ENCODE assay signal across 8 mouse cellular contexts in the genomic region with DNA sequence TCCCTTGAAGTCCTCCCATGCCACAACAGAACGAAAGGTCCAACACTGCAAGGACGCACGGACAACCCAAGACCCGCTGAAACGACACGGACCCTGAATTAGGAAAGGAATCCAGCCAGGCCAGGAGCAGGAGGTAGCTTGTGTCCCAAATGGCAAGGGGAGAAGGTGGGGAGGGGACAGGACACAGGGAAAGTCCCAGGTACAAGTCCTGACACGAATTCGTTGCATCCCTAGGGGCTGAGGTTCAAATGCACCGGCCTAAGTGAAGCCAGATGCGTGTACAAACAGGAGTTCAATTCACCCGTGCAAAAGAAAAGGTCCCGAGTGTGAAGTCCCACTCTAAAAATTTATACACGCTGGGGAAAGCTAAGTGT. TPM values are rescaled to one million over a fixed set of nuclear protein-coding genes. Genes with fewer than 3 reads are reported as not detected.
A peak's percentile ranks its signal among the peaks of the same experiment; 100 is the strongest.
DNase-seq lines count a peak whose midpoint lies in the region; ATAC-seq and TF ChIP-seq lines count a peak whose summit lies in the region.

No protein-coding gene starts in this region.

- intact Hi-C loops in gastrocnemius, postnatal 14 days (cut with DNase I; ENCODE audit: low total_unique reads): no loop called here

- WGBS in heart, embryonic 10.5 days: 2% methylated on average over 13 of the region's 13 CpGs
- WGBS in forebrain, embryonic 15.5 days: 1% methylated on average over 13 of the region's 13 CpGs
- 18% methylated on average over 13 of the region's 13 CpGs for WGBS in liver, postnatal 0 days (ENCODE audit: insufficient replicate concordance)

- in situ Hi-C loops in ES-E14 (cut with MboI; ENCODE audit: low sequenced_read_pairs in 2 of 2, unreplicated experiment in 2 of 2): no loop called here

- peak overlapping the region; percentile 91; the same call in 1 of the 2 replicates for H3K9ac ChIP-seq in ES-E14 (ENCODE audit: insufficient read depth, low read depth, low read length, poor library complexity, severe bottlenecking)
- peak overlapping the region; percentile 92 for H3K9ac ChIP-seq in forebrain, embryonic 15.5 days (replicated peaks)
- H3K9ac ChIP-seq in liver, postnatal 0 days (replicated peaks): peak overlapping the region; percentile 77

- peak overlapping the region; percentile 99 for H3K27ac ChIP-seq in heart, embryonic 10.5 days
- H3K27ac ChIP-seq in ES-E14 (ENCODE audit: insufficient read depth, low read depth, low read length, poor library complexity, severe bottlenecking): peak overlapping the region; percentile 33
- H3K27ac ChIP-seq in forebrain, embryonic 15.5 days (replicated peaks): peak overlapping the region; percentile 100
- H3K27ac ChIP-seq in liver, postnatal 0 days (ENCODE audit: low read depth): no peak overlapping the region

- ATAC-seq in forebrain, embryonic 15.5 days (replicated peaks): no peak
- ATAC-seq in liver, postnatal 0 days: no peak

- H3K4me3 ChIP-seq in heart, embryonic 10.5 days: peak overlapping the region; percentile 78
- H3K4me3 ChIP-seq in ES-E14 (ENCODE audit: insufficient read depth in 1 of 2, low read depth in 1 of 2, low read length in 2 of 2, poor library complexity in 1 of 2, severe bottlenecking in 1 of 2): peak overlapping the region; percentile 97 to 99
- peak overlapping the region; percentile 86 for H3K4me3 ChIP-seq in forebrain, embryonic 15.5 days
- peak overlapping the region; percentile 93 for H3K4me3 ChIP-seq in liver, postnatal 0 days (ENCODE audit: low read depth, low read length)

- DNase-seq in heart, embryonic 10.5 days (ENCODE audit: low spot score): no peak
- no peak for DNase-seq in heart, adult 18-20 months
- DNase-seq in ES-E14 (ENCODE audit: low read depth, low spot score): no peak
- DNase-seq in liver, postnatal 0 days: no peak
- no peak for DNase-seq in ovary, postnatal 14 days (ENCODE audit: low spot score)
- no peak for DNase-seq in layer of hippocampus, postnatal 14 days (ENCODE audit: low spot score in 2 of 2)
- DNase-seq in gastrocnemius, postnatal 14 days: no peak

- H3K9me3 ChIP-seq in heart, embryonic 10.5 days: no peaks in the 10 kb centered on the region
- H3K9me3 ChIP-seq in ES-E14 (ENCODE audit: control insufficient read depth, insufficient read depth, low read depth, low read length): no peaks in the 10 kb centered on the region
- H3K9me3 ChIP-seq in forebrain, embryonic 15.5 days: no peaks in the 10 kb centered on the region
- no peaks in the 10 kb centered on the region for H3K9me3 ChIP-seq in liver, postnatal 0 days (ENCODE audit: low read length)

- peaks cover 60% of the 10 kb centered on the region for H3K4me1 ChIP-seq in heart, embryonic 10.5 days
- H3K4me1 ChIP-seq in ES-E14 (ENCODE audit: control insufficient read depth in 2 of 2, insufficient read depth in 2 of 2, low read length in 2 of 2, poor library complexity in 1 of 2): peaks cover 2 to 25% of the 10 kb centered on the region in 2 experiments; a peak in 3 of 4 replicates
- peaks cover 30% of the 10 kb centered on the region for H3K4me1 ChIP-seq in forebrain, embryonic 15.5 days
- H3K4me1 ChIP-seq in liver, postnatal 0 days (ENCODE audit: insufficient read depth): peaks cover 29% of the 10 kb centered on the region

- TF ChIP-seq EP300 in liver, postnatal 0 days (IDR thresholded peaks at IDR 0.05; ENCODE audit: low read depth): no peak

- no peaks in the 10 kb centered on the region for H3K27me3 ChIP-seq in heart, embryonic 10.5 days (ENCODE audit: insufficient read depth, poor library complexity, severe bottlenecking)
- no peaks in the 10 kb centered on the region for H3K27me3 ChIP-seq in forebrain, embryonic 15.5 days
- H3K27me3 ChIP-seq in liver, postnatal 0 days (ENCODE audit: insufficient read depth, low read length): no peaks in the 10 kb centered on the region

- H3K4me2 ChIP-seq in forebrain, embryonic 15.5 days (replicated peaks): peak overlapping the region; percentile 94
- peak overlapping the region; percentile 94 for H3K4me2 ChIP-seq in liver, postnatal 0 days (ENCODE audit: low read depth, low read length)

- H3K36me3 ChIP-seq in heart, embryonic 10.5 days: peaks cover 47% of the 10 kb centered on the region
- H3K36me3 ChIP-seq in ES-E14 (ENCODE audit: control insufficient read depth, insufficient read depth, low read length, poor library complexity, severe bottlenecking): peaks cover 34% of the 10 kb centered on the region
- peaks cover 38% of the 10 kb centered on the region for H3K36me3 ChIP-seq in forebrain, embryonic 15.5 days
- H3K36me3 ChIP-seq in liver, postnatal 0 days (replicated peaks; ENCODE audit: insufficient read depth, low read length): peaks cover 34% of the 10 kb centered on the region

- TF ChIP-seq CTCF in liver, postnatal 0 days (IDR thresholded peaks at IDR 0.05; ENCODE audit: low read depth): no peak

TF ChIP-seq in ES-E14, 5 proteins besides CTCF, POLR2A, EP300 and RAD21:
- TF ChIP-seq MAFK (IDR thresholded peaks at IDR 0.05; ENCODE audit: insufficient read depth, low read depth, low read length) (no peak), ZNF384 (IDR thresholded peaks at IDR 0.05; ENCODE audit: low read depth, low read length) (no peak), CHD2 (IDR thresholded peaks at IDR 0.05; ENCODE audit: low read depth, low read length) (no peak), ZC3H11A (IDR thresholded peaks at IDR 0.05; ENCODE audit: borderline replicate concordance, low read depth, low read length) (no peak), HCFC1 (IDR thresholded peaks at IDR 0.05; ENCODE audit: borderline replicate concordance, insufficient read depth, low read length) (no peak)

RNA-seq across cellular contexts. Expression of a gene that starts 1.1 kb away (rescaled TPM):
- 8.8 and 13.3 TPM in 2 replicates for polyA plus RNA-seq in heart, embryonic 10.5 days (2016; fragmentation: Nextera tagmentation; extraction: Ambion mirVana)
- total RNA-seq in heart, adult 18-20 months (2021): 10 to 100 TPM; 21.5 to 21.9 TPM
- total RNA-seq in ES-E14 (2012; rRNA removed): 32.3 and 37.5 TPM in 2 replicates
- polyA plus RNA-seq in forebrain, embryonic 15.5 days (2015; fragmentation: Nextera tagmentation; extraction: Ambion mirVana): 16.0 and 16.1 TPM in 2 replicates
- polyA plus RNA-seq in liver, postnatal 0 days (2015; fragmentation: Nextera tagmentation; extraction: Ambion mirVana): 1.6 and 1.7 TPM in 2 replicates
- total RNA-seq in layer of hippocampus, postnatal 14 days (2021): 10 to 100 TPM; 67.3 to 67.9 TPM
- total RNA-seq in gastrocnemius, postnatal 14 days (2021): 10 to 100 TPM; 17.9 to 29.6 TPM

RNA-seq across cellular contexts. Expression of a gene that starts 10.6 kb away (rescaled TPM):
- polyA plus RNA-seq in heart, embryonic 10.5 days (2016; fragmentation: Nextera tagmentation; extraction: Ambion mirVana): 59.9 and 65.2 TPM in 2 replicates
- 10 to 100 TPM; 29.6 to 35.2 TPM for total RNA-seq in heart, adult 18-20 months (2021)
- 94.2 and 106 TPM in 2 replicates for total RNA-seq in ES-E14 (2012; rRNA removed)
- 62.4 and 63.9 TPM in 2 replicates for polyA plus RNA-seq in forebrain, embryonic 15.5 days (2015; fragmentation: Nextera tagmentation; extraction: Ambion mirVana)
- polyA plus RNA-seq in liver, postnatal 0 days (2015; fragmentation: Nextera tagmentation; extraction: Ambion mirVana): 22.2 and 22.6 TPM in 2 replicates
- total RNA-seq in layer of hippocampus, postnatal 14 days (2021): 10 to 100 TPM; 49.2 to 55.4 TPM
- 10 to 100 TPM; 34.3 to 35.2 TPM for total RNA-seq in gastrocnemius, postnatal 14 days (2021)

RNA-seq across cellular contexts. Expression of a gene that starts 10.9 kb away (rescaled TPM):
- 15.0 and 16.8 TPM in 2 replicates for polyA plus RNA-seq in heart, embryonic 10.5 days (2016; fragmentation: Nextera tagmentation; extraction: Ambion mirVana)
- total RNA-seq in heart, adult 18-20 months (2021): 1 to 10 TPM; 7.8 TPM
- total RNA-seq in ES-E14 (2012; rRNA removed): 9.8 and 11.4 TPM in 2 replicates
- polyA plus RNA-seq in forebrain, embryonic 15.5 days (2015; fragmentation: Nextera tagmentation; extraction: Ambion mirVana): 12.6 and 15.3 TPM in 2 replicates
- 19.7 and 20.4 TPM in 2 replicates for polyA plus RNA-seq in liver, postnatal 0 days (2015; fragmentation: Nextera tagmentation; extraction: Ambion mirVana)
- total RNA-seq in layer of hippocampus, postnatal 14 days (2021): 1 to 10 TPM; 5.3 to 7.4 TPM
- 1 to 10 TPM; 7.2 to 7.6 TPM for total RNA-seq in gastrocnemius, postnatal 14 days (2021)

RNA-seq across cellular contexts. Expression of a gene that starts 33.8 kb away (rescaled TPM):
- 50.5 and 57.5 TPM in 2 replicates for polyA plus RNA-seq in heart, embryonic 10.5 days (2016; fragmentation: Nextera tagmentation; extraction: Ambion mirVana)
- total RNA-seq in heart, adult 18-20 months (2021): 10 to 100 TPM; 43.9 to 47.7 TPM
- 11.1 and 14.4 TPM in 2 replicates for total RNA-seq in ES-E14 (2012; rRNA removed)
- polyA plus RNA-seq in forebrain, embryonic 15.5 days (2015; fragmentation: Nextera tagmentation; extraction: Ambion mirVana): 10.4 and 11.5 TPM in 2 replicates
- 25.4 and 31.4 TPM in 2 replicates for polyA plus RNA-seq in liver, postnatal 0 days (2015; fragmentation: Nextera tagmentation; extraction: Ambion mirVana)
- 10 to 100 TPM; 12.1 to 16.2 TPM for total RNA-seq in layer of hippocampus, postnatal 14 days (2021)
- 10 to 100 TPM; 43.1 to 53.1 TPM for total RNA-seq in gastrocnemius, postnatal 14 days (2021)

RNA-seq across cellular contexts. Expression of a gene that starts 35.4 kb away (rescaled TPM):
- polyA plus RNA-seq in heart, embryonic 10.5 days (2016; fragmentation: Nextera tagmentation; extraction: Ambion mirVana): 40.5 and 41.0 TPM in 2 replicates
- total RNA-seq in heart, adult 18-20 months (2021): 10 to 100 TPM; 45.1 to 46.0 TPM
- 39.0 and 39.2 TPM in 2 replicates for total RNA-seq in ES-E14 (2012; rRNA removed)
- 42.8 and 47.1 TPM in 2 replicates for polyA plus RNA-seq in forebrain, embryonic 15.5 days (2015; fragmentation: Nextera tagmentation; extraction: Ambion mirVana)
- polyA plus RNA-seq in liver, postnatal 0 days (2015; fragmentation: Nextera tagmentation; extraction: Ambion mirVana): 7.5 and 8.1 TPM in 2 replicates
- 100 to 1,000 TPM; 153 to 158 TPM for total RNA-seq in layer of hippocampus, postnatal 14 days (2021)
- total RNA-seq in gastrocnemius, postnatal 14 days (2021): 10 to 100 TPM; 35.6 to 40.1 TPM
